Mouse (Mus musculus) kidney, postnatal 4 days (tissue): ENCODE measurements around the gene Ubr2.

Experiments
- DNase-seq, 2 experiments: peaks; one replicate each; pipeline ENCODE4 v3.0.0; 2021; ENCODE audit warnings: mixed read lengths in 2 of 2

Ubr2 gene

DNA sequence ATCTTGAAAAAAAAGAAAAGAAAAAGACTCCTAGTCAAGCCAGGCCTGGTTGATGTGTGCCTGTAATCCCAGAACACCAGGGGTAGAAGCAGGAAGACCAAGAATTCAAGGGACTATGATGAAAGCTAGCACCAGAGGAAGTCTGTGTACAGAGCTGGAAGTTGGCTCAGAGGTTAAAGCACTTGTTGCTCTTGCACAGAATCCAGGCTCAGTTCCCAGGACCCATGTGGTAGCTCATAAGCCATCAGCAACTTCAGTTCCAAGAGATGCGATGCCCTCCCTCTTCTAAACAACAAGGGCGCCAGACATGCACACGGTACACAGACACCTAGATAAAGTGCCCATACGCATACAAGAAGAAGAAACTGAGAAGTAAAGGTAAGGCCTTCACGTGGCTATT is 8.0 kb downstream of the Ubr2 start:
- no peak for DNase-seq

DNA sequence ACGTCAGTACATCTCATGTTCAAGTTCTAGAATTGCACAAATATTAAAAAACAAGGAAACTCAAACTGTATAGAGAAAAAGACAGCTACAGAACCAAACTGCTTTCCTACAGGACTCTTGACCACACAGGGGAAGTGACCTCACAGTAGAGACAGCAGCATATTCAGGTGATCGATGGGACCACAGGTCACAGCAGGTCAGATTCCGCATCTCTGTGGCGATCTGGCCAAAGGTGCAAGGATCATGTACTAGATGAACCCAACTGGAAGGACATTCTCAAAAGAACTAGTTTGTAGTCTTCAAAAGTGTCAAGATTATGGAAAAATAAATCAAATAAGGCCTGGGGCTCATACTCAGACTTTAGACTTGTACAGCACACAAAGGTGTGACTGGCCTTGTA is 11.5 kb downstream of the Ubr2 start:
- DNase-seq, result no peak

DNA sequence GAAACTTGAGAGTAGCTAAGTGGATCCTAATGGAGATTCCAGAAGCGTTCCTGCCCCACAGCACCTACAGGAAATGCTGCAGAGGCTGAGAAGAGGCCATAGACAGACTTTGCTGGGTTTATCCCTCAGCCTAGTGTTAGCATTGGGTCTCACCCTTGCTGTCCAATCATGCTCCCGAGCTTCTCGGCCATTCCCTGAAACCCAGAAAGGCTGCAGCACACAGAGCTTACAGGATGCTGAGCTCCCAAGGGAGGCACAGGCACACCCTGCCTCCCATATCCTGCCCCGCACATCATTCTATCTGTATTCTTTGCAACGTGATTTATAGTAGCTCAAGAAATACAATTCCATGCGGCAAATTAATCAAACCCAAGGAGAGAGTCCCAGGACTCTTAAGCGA is 13.9 kb downstream of the Ubr2 start:
- peak in 1 of 2 experiments; percentile 39 for DNase-seq

DNA sequence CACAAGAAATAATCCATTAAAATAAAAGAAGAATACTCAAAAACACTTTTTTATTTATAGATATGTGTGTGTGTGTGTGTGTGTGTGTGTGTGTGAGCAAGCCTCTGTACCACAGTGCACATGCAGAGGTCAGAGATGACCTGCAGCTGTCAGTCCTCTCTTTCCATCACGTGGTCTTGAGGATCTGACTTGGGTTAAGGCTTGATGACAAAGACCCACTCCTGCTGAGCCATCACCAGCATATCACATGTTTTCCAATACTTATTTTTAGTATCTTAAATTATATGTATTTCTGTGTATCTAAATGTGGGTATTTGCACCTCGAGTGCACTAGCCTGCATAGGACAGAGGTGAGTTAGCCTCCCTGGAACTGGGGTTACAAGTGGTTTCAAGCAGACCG is 14.7 kb downstream of the Ubr2 start:
- DNase-seq, result no peak

DNA sequence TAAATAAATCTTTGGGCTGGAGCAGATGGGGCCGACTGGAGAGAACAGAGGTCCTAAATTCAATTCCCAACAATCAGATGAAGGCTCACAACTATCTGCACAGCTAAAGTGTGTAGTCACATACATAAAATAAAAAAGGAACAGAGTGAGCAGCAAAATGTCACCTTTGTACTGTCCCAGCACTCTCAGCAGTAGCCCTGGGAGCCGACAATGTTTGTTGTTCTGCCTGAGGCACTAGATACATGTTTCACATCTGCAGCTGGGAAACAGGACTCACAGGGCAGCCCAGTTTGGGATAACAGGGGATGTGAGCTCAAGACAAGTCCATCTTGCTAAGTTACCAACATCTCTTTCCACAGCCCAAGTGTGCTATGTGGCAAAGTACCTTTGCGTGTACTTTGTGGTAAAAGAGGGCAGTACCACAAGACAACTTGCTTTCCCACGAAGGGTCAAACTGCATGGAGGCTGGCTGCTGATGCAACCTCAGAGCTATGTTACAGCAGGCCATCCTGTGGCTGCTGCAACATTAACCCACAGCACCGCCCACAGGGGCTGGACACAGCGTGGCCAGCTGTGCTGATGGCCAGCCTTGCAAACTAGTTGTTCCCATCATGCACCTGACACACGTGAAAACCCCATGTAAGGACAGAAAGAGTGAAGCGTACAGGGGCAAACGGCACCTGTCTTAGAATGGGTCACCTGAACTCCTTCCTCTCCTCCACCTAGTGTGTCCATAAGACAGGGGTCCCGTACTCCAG is 15.5 kb downstream of the Ubr2 start:
- peak; percentile 49 to 65 for DNase-seq

DNA sequence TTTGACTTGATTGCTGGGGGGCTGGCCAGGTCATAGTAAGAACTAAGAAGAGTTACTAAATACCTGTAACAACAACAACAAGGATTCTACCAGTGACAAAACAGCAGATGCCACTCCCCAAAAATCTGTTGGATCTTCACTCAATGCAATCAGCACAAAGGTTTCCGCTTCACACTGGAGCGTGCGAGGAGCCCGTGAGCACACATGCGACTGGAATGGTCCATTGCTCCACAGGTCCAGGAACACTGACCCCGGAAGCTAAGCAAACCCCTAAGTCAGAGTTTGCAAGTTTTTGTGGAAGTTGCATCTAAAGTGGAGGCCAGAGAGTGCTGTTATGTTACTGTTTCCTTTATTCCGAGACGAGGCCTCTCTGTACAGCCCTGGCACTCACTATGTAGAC is 16.7 kb downstream of the Ubr2 start:
- DNase-seq, result no peak

DNA sequence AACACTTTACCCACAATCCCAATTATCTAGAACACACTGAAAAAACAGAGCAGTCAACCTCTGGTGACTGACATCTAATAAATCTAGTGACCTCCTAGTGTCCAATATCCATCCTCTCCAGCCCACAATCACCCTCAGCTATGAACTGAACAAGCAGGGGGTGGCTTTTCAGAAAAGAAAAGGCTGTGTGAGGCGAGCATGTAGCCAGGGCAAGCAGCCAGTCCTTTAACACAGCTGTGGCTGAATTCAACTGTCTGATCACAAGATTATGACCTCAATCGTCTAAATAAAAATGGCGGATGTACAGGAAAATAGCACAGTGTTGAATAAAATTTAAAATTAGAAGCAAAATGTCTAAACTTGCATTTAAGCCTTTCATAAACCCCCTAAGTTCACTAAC is 22.7 kb downstream of the Ubr2 start:
- no peak for DNase-seq

DNA sequence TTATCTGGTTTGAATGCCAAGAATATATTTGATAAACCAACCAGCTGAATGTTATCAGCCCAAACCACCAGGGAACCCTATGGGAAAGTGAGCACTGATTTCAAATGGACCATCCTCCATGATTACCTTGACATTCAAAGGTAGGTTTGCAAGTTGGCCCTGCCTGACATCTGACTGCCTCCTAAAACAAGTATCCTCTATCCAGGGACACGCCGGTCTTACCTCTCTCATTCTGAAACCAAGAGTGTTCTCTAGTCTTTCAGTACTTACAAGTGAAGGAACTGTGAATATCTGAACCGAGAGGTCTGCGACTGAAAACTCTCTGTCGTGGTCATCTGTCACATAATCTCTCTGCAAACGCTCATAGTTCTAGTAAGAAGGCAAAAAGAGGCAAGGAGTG is 30.3 kb downstream of the Ubr2 start:
- DNase-seq, result no peak

DNA sequence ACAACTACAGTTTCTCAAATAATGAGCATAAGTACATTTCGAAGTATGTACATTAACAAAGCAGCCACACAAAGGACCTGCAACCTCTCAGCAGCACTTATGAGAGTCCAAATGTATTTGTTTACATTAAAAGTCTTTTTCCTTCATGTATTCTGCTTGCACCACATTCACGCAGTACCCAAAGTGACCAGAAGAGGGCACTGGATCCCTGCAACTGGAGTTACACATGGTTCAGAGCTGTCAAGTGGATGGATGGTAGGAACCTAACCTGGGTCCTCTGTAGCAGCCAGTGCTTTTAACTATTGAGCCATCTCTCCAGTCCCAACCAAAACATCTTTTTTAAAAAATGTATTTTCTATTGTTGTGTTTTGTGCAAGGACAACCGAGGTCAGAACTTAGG is 35.2 kb downstream of the Ubr2 start:
- DNase-seq, result peak; percentile 81 to 83

DNA sequence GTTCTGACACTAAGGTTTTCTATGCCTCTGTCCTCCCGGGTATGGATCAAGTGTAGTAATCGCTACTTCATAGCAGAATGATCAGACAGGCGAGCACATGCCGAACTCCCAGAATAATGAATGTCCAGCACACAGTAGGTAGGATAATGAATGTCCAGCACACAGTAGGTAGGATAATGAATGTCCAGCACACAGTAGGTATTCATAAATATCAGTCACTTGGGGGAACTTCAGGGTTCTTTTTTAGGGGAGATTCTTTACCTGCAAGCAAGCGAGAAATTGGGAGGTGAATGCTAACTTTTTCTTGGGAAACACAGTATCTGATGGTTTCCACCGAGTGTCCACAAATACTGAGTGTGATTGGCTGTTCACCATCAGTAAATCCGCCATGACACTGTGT is 37.8 kb downstream of the Ubr2 start:
- no peak for DNase-seq

DNA sequence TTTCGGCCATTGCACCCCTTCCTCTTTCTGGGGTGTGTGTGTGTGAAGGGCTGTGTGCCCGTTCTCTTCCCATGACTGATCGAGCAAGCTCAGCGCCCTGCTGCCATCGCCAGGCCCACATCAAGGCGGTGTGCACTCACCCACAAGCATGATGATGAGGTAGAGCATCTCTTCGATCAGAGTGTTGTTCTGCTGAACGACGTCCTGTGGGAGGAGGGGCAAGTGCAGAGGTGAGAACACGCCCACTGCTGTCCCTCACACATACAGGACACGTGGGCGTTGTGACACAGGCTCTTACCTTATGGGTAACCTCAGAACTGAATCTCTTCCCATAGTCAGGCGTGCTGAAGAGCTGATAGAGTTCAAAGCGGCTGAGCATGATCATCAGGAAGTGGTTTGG is 43.5 kb downstream of the Ubr2 start:
- no peak for DNase-seq

DNA sequence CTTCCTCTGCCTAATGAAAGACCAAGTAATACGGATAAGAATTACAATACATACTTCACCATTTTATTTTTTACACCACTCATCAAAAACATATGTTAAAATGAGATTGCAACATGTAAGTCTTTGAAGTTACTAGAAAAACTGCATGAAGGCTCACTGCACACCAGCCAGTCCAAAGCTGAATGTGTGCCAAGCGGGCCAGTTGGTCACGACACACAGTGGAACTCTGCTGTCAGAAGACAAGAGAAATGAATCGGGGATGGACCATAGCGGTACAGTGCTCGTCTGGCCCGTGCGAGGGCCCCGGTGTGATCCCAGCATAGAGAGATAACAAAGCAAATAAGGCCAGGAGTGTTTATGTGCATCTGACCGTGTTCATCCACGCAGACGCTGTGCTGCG is 47.2 kb downstream of the Ubr2 start:
- DNase-seq, result no peak

DNA sequence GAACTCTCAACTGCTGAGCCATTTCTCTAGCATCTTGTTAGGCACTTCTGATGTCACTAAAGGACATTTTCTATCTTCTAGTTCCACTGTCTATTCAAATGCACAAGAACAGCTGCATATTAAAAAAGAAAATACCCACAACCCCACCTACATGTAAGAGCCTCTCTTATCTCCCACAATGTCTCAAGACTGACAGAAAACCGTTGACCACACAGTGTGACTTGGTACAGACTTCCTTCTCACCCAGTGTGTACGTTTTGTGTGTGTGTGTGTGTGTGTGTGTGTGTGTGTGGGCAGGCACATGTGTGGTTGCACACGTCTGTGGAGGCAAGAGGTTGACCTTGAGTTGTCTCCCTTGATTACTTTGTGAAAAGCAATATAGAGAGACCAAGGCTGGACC is 48.2 kb downstream of the Ubr2 start:
- no peak for DNase-seq

DNA sequence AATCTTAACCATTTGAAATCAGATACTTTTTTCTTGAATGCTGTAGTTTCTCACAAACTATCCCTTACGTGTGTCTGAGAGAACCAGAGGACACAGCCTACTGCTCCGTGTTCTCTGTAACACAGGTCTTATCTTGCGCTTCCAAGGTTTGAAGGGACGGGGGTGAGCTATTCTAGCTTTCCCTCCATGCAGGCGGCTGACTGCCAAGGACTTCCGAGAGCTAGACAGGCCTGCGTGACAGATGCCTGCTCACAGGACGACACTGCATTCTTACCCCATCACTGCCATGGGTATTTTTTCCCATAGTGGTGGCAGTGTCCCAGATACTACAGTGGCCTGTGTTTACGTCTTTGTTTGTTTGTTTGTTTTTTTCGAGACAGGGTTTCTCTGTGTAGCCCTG is 50.1 kb downstream of the Ubr2 start:
- DNase-seq, result no peak

DNA sequence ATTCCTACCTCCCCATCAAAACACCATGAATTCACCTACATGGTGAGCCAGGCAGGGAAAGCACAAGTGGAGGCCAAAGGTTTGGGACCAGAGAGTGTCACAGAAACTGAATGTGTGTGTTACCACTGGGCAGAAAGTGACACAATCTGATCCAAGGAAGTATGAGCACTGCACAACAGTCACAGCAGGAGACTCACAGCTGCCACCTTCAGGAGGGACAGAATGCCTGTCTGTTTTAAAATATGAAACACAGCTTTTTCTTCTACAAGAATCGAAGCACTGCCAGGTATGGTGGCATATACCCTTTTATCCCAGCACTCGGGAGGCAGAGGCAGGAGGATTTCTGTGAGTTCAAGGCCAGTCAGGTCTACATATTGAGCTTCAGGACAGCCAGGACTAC is 52.3 kb downstream of the Ubr2 start:
- DNase-seq, result no peak

DNA sequence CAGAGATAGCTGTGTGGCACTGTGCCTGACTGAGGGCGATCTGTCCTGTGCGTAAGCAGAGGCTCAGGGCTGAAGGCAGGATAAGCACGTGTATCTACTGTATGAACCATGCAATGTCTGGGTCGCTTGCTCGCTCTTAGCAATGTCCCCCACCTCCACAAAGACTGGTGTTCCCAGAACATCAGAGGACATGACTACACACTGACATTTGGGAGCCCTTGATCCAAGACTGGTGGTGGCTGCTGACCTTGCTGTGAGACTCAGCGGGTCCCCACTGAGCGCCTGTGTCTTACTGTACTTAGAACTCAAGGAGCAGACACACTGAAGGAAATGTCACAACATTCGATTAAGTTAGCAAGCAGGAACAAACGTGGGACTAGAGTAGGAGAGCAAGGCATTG is 64.1 kb downstream of the Ubr2 start:
- no peak for DNase-seq

DNA sequence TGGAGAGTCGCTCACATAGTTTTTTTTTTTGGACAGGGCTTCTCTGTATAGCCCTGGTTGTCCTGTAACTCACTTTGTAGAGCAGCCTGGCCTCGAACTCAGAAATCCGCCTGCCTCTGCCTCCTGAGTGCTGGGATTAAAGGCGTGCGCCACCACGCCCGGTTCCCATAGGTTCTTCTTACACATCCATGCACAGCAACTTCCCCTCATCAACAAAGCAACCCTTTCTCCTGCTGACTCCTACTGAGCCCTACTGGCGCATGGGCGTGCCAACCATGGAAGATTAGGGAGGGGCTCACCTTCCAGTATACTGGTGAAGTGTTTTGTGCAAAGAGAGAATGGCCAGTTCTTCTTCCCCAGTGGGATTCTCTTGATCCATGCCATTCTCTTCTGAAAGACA is 67.9 kb downstream of the Ubr2 start:
- DNase-seq, result no peak

DNA sequence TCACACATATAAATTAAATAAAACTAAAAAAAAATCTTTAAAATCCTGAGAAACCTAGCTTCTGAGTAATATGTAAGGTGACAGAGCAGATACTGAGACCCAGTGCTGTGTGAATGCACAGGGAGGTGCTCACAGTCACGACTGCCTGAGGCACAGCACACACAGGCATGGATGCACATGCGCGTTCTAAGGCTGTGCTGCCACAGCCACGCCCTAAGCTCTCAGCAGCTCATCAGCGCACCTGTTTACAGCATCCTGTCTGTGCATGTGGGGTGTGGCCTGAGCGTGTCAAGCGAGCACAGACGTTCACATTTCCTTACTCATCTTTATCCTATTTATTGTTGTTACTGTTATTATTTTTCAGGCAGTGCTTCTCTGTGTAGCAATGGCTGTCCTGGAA is 69.9 kb downstream of the Ubr2 start:
- DNase-seq, result no peak

DNA sequence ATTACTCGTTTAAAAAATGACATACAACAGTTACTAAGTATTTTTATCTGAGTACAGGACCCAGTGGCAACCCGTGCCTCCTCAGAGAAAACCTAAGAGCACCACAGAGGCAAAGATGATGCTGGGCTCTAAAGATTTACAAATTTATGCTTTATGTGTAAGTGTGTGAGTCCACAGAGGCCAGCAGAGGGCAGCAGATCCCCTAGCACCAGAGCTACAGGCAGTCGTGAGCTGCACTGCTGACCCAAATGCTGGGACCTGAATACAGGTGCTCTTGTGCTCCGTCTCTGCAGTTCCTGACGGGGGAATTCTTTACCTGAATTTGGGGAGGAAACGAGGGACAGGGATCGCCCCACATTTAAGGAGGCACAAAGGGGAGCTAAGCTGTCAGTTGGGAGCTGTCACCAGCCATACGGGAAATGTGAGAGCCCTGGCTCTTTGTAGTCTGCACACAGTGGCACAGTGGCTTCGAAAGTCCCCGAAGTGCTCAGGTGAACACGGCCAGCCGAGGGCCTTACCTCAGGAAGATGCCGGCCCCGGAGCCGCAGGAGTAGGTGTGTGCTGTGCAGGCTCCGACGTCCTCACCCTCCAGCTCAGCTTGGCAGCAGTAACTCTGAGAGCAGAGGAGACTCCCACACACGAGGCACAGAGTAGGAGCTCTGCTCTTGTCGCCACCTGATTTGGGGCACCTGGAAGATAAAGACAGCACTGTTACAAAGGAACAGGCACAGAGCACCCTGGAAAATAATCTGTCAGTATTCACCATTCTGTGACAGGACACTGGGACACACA is 76.6 kb downstream of the Ubr2 start:
- DNase-seq, result peak; percentile 81 to 82

DNA sequence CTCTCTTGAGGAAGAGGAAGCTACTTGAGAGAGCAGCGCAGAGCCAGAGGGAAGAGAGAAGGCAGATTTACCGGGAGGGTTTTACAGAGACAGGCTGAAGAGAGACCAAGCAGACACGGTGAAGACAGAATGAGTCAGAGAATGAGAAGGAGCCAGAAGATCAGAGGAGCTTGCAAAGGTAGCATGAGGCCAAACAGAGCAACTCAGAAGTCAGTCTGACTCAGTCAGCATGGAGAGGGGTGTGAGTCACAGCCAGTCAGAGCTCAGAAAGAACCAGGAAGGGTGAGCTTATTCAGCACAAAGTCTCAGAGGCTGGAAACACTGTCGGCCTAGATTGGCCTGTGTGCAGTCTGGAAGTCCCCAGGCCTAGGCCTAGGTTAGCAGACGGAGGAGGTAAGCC is 77.4 kb downstream of the Ubr2 start:
- DNase-seq, result no peak

DNA sequence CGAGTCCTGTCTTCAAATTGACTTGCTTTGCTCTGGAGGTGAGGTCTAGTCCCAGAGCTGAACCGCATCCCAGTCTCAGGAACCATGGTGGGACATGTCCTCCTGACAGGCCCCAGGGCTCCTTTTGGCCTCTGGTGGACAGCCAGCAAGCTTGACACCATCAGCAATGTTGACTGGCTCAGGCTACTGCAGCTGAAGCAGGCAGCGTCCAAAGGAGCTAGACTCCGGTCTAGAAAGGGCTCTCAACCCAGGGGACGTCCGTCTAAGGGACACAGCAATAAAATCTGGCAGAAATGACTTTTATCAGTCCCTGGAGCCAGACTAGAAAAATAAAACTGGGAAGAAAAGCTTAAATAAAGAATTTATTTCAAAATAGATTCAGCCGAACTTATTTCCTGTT is 80.5 kb downstream of the Ubr2 start:
- DNase-seq, result no peak

DNA sequence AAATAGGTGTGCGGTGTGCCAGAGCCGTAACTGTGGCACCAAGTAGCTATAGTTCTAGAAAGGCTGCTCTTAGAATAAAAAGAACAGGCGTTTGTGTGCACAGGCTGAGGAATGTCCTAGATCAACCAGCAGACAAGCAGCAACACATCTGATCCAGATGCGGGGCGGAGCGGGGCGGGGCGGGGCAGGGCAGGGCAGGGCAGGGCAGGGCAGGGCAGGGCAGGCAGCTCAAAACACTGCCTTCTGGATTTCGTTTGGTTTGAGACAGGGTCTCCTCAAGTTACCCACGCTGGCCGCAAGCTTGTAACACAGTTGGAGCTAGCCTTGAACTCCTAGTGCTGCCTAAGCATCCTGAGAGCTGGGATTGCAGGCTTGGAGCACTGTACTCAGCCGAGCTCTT is 81.1 kb downstream of the Ubr2 start:
- no peak for DNase-seq

DNA sequence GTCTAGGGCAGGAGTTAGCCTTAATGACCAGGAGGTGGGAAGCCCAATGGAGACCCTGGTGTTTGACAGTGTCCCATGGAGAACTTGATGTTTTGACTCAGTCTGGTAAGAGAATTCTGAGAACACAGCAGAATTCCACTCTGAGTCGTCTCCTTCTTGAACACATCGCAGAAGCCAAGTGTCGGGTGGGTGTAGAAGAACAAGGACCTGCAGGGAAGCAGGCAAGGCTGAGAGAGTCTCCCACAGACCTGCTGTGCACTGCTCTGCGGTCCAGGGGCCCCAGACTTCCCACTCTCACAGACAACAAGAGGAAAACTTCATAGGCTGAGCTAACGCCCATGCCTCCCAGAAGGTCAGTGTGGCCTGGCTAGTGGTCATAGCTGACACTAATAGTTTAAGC is 82.6 kb downstream of the Ubr2 start:
- DNase-seq, result no peak

DNA sequence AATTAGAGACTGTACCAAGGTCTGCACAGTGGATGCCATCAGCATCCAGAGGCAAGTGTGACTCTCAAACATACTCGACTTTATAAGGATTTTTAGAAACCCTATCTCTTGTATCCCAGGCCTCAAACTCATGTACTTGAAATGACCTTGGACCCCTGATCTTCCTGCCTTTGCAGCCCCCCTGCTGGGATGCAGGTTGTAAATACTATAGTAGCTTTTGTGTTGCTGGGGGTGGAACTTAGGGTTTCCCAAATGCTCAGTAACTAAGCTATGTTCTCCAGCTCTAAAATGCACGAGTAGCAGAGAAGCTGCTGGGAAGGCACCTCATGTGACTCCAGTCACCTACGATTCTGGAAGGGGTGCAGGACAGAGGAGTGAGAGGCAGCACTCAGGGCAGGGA is 83.4 kb downstream of the Ubr2 start:
- DNase-seq, result no peak

DNA sequence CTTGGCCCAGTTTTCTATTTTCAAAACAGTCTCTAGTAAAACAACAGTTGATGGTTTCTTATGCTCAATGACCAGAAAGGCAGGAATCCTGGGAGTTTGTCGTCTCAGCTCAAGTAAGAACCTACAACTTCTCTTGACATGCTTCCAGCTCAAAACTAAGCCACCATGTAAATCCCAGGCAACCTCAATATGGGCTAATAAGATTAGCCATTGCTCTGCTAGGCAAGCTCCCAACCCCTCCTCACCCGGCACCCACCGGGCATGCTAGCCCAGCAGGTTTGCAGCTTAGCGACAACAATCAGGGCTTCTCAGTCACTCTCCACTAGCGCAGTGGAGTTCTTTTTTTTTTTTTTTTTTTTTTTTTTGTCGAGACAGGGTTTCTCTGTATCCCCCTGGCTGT is 84.2 kb downstream of the Ubr2 start:
- DNase-seq, result no peak
